Mouse (Mus musculus): ENCODE results near the gene Tcf3. TPM values are rescaled to one million over a fixed set of nuclear protein-coding genes. Genes with fewer than 3 reads are reported as not detected.

Gene Tcf3
- polyA plus RNA-seq, 1 experiment from 2014 or later: 54.7 TPM

GRCm38 (mm10) chr10:80453601-80454000 lies 20.2 kb upstream of the Tcf3 start:
- H3K36me3 ChIP-seq: no peaks in the 10 kb centered on the region
- no peak overlapping the region for H3K27ac ChIP-seq (replicated peaks)
- H3K4me2 ChIP-seq: no peak overlapping the region
- no peaks in the 10 kb centered on the region for H3K4me1 ChIP-seq (replicated peaks)
- no peak overlapping the region for H3K9ac ChIP-seq
- no peak for ATAC-seq (ENCODE audit: low FRiP score, low read depth)
- 55% methylated on average over 10 of the region's 10 CpGs for WGBS
- H3K9me3 ChIP-seq: no peaks in the 10 kb centered on the region
- H3K4me3 ChIP-seq: no peak overlapping the region
- no peaks in the 10 kb centered on the region for H3K27me3 ChIP-seq

GRCm38 (mm10) chr10:80450599-80450998 lies 17.2 kb upstream of the Tcf3 start:
- Histone ChIP-seq H3K4me3 (no peak overlapping the region), H3K27me3 (peaks cover 3% of the 10 kb centered on the region), H3K4me1 (replicated peaks) (peaks cover 4% of the 10 kb centered on the region; the same call in 1 of the 2 replicates), H3K27ac (replicated peaks) (no peak overlapping the region), H3K4me2 (no peak overlapping the region), H3K9ac (no peak overlapping the region), H3K9me3 (no peaks in the 10 kb centered on the region), H3K36me3 (no peaks in the 10 kb centered on the region)
- WGBS: 9% methylated on average over 6 of the region's 6 CpGs
- ATAC-seq (ENCODE audit: low FRiP score, low read depth): no peak

- H3K4me2 ChIP-seq: peak overlapping the region; percentile 50
- peaks cover 4% of the 10 kb centered on the region; the same call in 1 of the 2 replicates for H3K4me1 ChIP-seq (replicated peaks)
- peaks cover 8% of the 10 kb centered on the region for H3K27me3 ChIP-seq
- no peaks in the 10 kb centered on the region for H3K36me3 ChIP-seq
- no peaks in the 10 kb centered on the region for H3K9me3 ChIP-seq
- no peak overlapping the region for H3K27ac ChIP-seq (replicated peaks)
- H3K9ac ChIP-seq: no peak overlapping the region
- WGBS: 6% methylated on average over 26 of the region's 26 CpGs
- H3K4me3 ChIP-seq: peak overlapping the region; percentile 22
- peak; percentile 86 for ATAC-seq (ENCODE audit: low FRiP score, low read depth)
Measured at GRCm38 (mm10) chr10:80445898-80446601, 12.6 kb upstream of the Tcf3 start.

GRCm38 (mm10) chr10:80445052-80445451 lies 11.6 kb upstream of the Tcf3 start:
- no peak overlapping the region for H3K4me2 ChIP-seq
- H3K9me3 ChIP-seq: no peaks in the 10 kb centered on the region
- peaks cover 4% of the 10 kb centered on the region; the same call in 1 of the 2 replicates for H3K4me1 ChIP-seq (replicated peaks)
- ATAC-seq (ENCODE audit: low FRiP score, low read depth): no peak
- H3K9ac ChIP-seq: no peak overlapping the region
- H3K36me3 ChIP-seq: no peaks in the 10 kb centered on the region
- WGBS: 71% methylated on average over 1 of the region's 1 CpGs
- H3K4me3 ChIP-seq: no peak overlapping the region
- H3K27me3 ChIP-seq: peaks cover 8% of the 10 kb centered on the region
- no peak overlapping the region for H3K27ac ChIP-seq (replicated peaks)

GRCm38 (mm10) chr10:80444339-80445045 lies 11.0 kb upstream of the Tcf3 start:
- no peak overlapping the region for H3K4me3 ChIP-seq
- peaks cover 4% of the 10 kb centered on the region; the same call in 1 of the 2 replicates for H3K4me1 ChIP-seq (replicated peaks)
- 43% methylated on average over 5 of the region's 5 CpGs for WGBS
- no peak for ATAC-seq (ENCODE audit: low FRiP score, low read depth)
- H3K4me2 ChIP-seq: no peak overlapping the region
- peaks cover 8% of the 10 kb centered on the region for H3K27me3 ChIP-seq
- no peaks in the 10 kb centered on the region for H3K36me3 ChIP-seq
- H3K9ac ChIP-seq: no peak overlapping the region
- H3K9me3 ChIP-seq: no peaks in the 10 kb centered on the region
- H3K27ac ChIP-seq (replicated peaks): no peak overlapping the region

- no peak overlapping the region for H3K9ac ChIP-seq
- no peak overlapping the region for H3K4me2 ChIP-seq
- H3K27me3 ChIP-seq: peaks cover 8% of the 10 kb centered on the region
- H3K27ac ChIP-seq (replicated peaks): no peak overlapping the region
- no peaks in the 10 kb centered on the region for H3K36me3 ChIP-seq
- 85% methylated on average over 8 of the region's 8 CpGs for WGBS
- peaks cover 4% of the 10 kb centered on the region; the same call in 1 of the 2 replicates for H3K4me1 ChIP-seq (replicated peaks)
- no peak for ATAC-seq (ENCODE audit: low FRiP score, low read depth)
- H3K9me3 ChIP-seq: no peaks in the 10 kb centered on the region
- no peak overlapping the region for H3K4me3 ChIP-seq
Measured at GRCm38 (mm10) chr10:80443575-80444278, 10.3 kb upstream of the Tcf3 start.

GRCm38 (mm10) chr10:80442989-80443388 lies 9.5 kb upstream of the Tcf3 start:
- ATAC-seq (ENCODE audit: low FRiP score, low read depth): no peak
- no peak overlapping the region for H3K9ac ChIP-seq
- 53% methylated on average over 2 of the region's 2 CpGs for WGBS

GRCm38 (mm10) chr10:80441598-80441997 lies 8.2 kb upstream of the Tcf3 start:
- H3K27me3 ChIP-seq: peaks cover 8% of the 10 kb centered on the region
- H3K9me3 ChIP-seq: no peaks in the 10 kb centered on the region
- no peak for ATAC-seq (ENCODE audit: low FRiP score, low read depth)
- H3K4me3 ChIP-seq: no peak overlapping the region
- WGBS: 65% methylated on average over 8 of the region's 8 CpGs
- H3K9ac ChIP-seq: no peak overlapping the region
- H3K27ac ChIP-seq (replicated peaks): no peak overlapping the region
- H3K4me1 ChIP-seq (replicated peaks): peaks cover 4% of the 10 kb centered on the region; the same call in 1 of the 2 replicates
- H3K36me3 ChIP-seq: no peaks in the 10 kb centered on the region
- H3K4me2 ChIP-seq: no peak overlapping the region

More at GRCm38 (mm10) chr10:80442989-80443388, 9.5 kb upstream of the Tcf3 start:
- H3K27me3 ChIP-seq: peaks cover 8% of the 10 kb centered on the region
- no peak overlapping the region for H3K4me3 ChIP-seq
- H3K27ac ChIP-seq (replicated peaks): no peak overlapping the region
- H3K36me3 ChIP-seq: no peaks in the 10 kb centered on the region
- no peaks in the 10 kb centered on the region for H3K9me3 ChIP-seq
- peaks cover 4% of the 10 kb centered on the region; the same call in 1 of the 2 replicates for H3K4me1 ChIP-seq (replicated peaks)
- no peak overlapping the region for H3K4me2 ChIP-seq

- Histone ChIP-seq H3K4me1 (replicated peaks) (no peaks in the 10 kb centered on the region), H3K4me2 (no peak overlapping the region), H3K27me3 (0 out of 2 replicates have a peak, but pooled peaks cover 2% of the 10 kb centered on the region), H3K36me3 (no peaks in the 10 kb centered on the region), H3K9me3 (no peaks in the 10 kb centered on the region), H3K27ac (replicated peaks) (no peak overlapping the region), H3K4me3 (no peak overlapping the region), H3K9ac (no peak overlapping the region)
- ATAC-seq (ENCODE audit: low FRiP score, low read depth): no peak
Measured at GRCm38 (mm10) chr10:80440031-80440430, 6.6 kb upstream of the Tcf3 start.

- no peak for ATAC-seq (ENCODE audit: low FRiP score, low read depth)
Measured at GRCm38 (mm10) chr10:80437973-80438372, 4.5 kb upstream of the Tcf3 start.

GRCm38 (mm10) chr10:80436276-80436675 lies 2.8 kb upstream of the Tcf3 start:
- Histone ChIP-seq H3K27ac (replicated peaks) (no peak overlapping the region), H3K36me3 (no peaks in the 10 kb centered on the region), H3K27me3 (no peaks in the 10 kb centered on the region), H3K4me2 (no peak overlapping the region), H3K4me3 (no peak overlapping the region), H3K9me3 (no peaks in the 10 kb centered on the region), H3K4me1 (replicated peaks) (peaks cover 16% of the 10 kb centered on the region), H3K9ac (no peak overlapping the region)
- no peak for ATAC-seq (ENCODE audit: low FRiP score, low read depth)
- 15% methylated on average over 9 of the region's 9 CpGs for WGBS

More at GRCm38 (mm10) chr10:80437973-80438372, 4.5 kb upstream of the Tcf3 start:
- 78% methylated on average over 4 of the region's 4 CpGs for WGBS
- no peaks in the 10 kb centered on the region for H3K36me3 ChIP-seq
- H3K4me2 ChIP-seq: no peak overlapping the region
- no peak overlapping the region for H3K27ac ChIP-seq (replicated peaks)
- H3K9me3 ChIP-seq: no peaks in the 10 kb centered on the region
- no peak overlapping the region for H3K4me3 ChIP-seq
- no peak overlapping the region for H3K9ac ChIP-seq
- H3K4me1 ChIP-seq (replicated peaks): no peaks in the 10 kb centered on the region
- no peaks in the 10 kb centered on the region for H3K27me3 ChIP-seq

- H3K9me3 ChIP-seq: no peaks in the 10 kb centered on the region
- WGBS: 30% methylated on average over 7 of the region's 7 CpGs
- H3K36me3 ChIP-seq: peaks cover 2% of the 10 kb centered on the region; the same call in 1 of the 2 replicates
- no peak overlapping the region for H3K4me3 ChIP-seq
- peaks cover 22% of the 10 kb centered on the region for H3K4me1 ChIP-seq (replicated peaks)
- no peak overlapping the region for H3K9ac ChIP-seq
- H3K4me2 ChIP-seq: no peak overlapping the region
- no peaks in the 10 kb centered on the region for H3K27me3 ChIP-seq
- H3K27ac ChIP-seq (replicated peaks): no peak overlapping the region
- ATAC-seq (ENCODE audit: low FRiP score, low read depth): no peak
Measured at GRCm38 (mm10) chr10:80435764-80436163, 2.3 kb upstream of the Tcf3 start.
